Mouse (Mus musculus): ENCODE results near the gene Havcr1.
"Not testable (repeated sequence)": the region's sequence is repeated elsewhere in the genome, so short reads cannot be mapped to it uniquely, and the experiment has no call there.

Havcr1 gene

GRCm38 (mm10) chr11:46735076-46735475 is at the start of gene Havcr1:
Gene Havcr1 (plus strand): TSS chr11:46735080.
- not testable (repeated sequence) for DNase-seq

- no peak for DNase-seq
Measured at GRCm38 (mm10) chr11:46690136-46690535, 44.7 kb upstream of the Havcr1 start.

GRCm38 (mm10) chr11:46695849-46696248 is 39.0 kb upstream of the Havcr1 start:
- DNase-seq: not testable (repeated sequence)

GRCm38 (mm10) chr11:46697433-46698277 is 37.2 kb upstream of the Havcr1 start:
- DNase-seq: no peak

GRCm38 (mm10) chr11:46698278-46698655 is 36.6 kb upstream of the Havcr1 start:
- DNase-seq: no peak

- no peak for DNase-seq
Measured at GRCm38 (mm10) chr11:46698830-46699229, 36.0 kb upstream of the Havcr1 start.

GRCm38 (mm10) chr11:46706664-46707356 is 28.1 kb upstream of the Havcr1 start, which contains the start of gene Timd2:
Gene Timd2 (minus strand): TSS chr11:46707061.
- DNase-seq: no peak

- DNase-seq: no peak
Measured at GRCm38 (mm10) chr11:46731541-46732070, 3.3 kb upstream of the Havcr1 start.

- DNase-seq: no peak
Measured at GRCm38 (mm10) chr11:46733242-46733789, 1.6 kb upstream of the Havcr1 start.

GRCm38 (mm10) chr11:46734617-46735016 is 263 bp upstream of the Havcr1 start:
- no peak for DNase-seq

GRCm38 (mm10) chr11:46739501-46739900 is 4.6 kb downstream of the Havcr1 start:
- DNase-seq: no peak

GRCm38 (mm10) chr11:46740886-46741285 is 6.0 kb downstream of the Havcr1 start:
- DNase-seq: no peak

- no peak for DNase-seq
Measured at GRCm38 (mm10) chr11:46741716-46742115, 6.8 kb downstream of the Havcr1 start.

GRCm38 (mm10) chr11:46747996-46748395 is 13.1 kb downstream of the Havcr1 start:
- no peak for DNase-seq

GRCm38 (mm10) chr11:46753662-46754061 is 18.8 kb downstream of the Havcr1 start:
- DNase-seq: no peak

GRCm38 (mm10) chr11:46754669-46755068 is 19.8 kb downstream of the Havcr1 start:
- no peak for DNase-seq

GRCm38 (mm10) chr11:46755714-46756113 is 20.8 kb downstream of the Havcr1 start:
- not testable (repeated sequence) for DNase-seq

GRCm38 (mm10) chr11:46776879-46777278 is 42.0 kb downstream of the Havcr1 start:
- no peak for DNase-seq

GRCm38 (mm10) chr11:46779811-46780210 is 44.9 kb downstream of the Havcr1 start:
- no peak for DNase-seq

GRCm38 (mm10) chr11:46804440-46804839 is 69.6 kb downstream of the Havcr1 start:
- DNase-seq: no peak

GRCm38 (mm10) chr11:46810511-46810910 is 75.6 kb downstream of the Havcr1 start, which contains the start of gene Timd4:
Gene Timd4 (plus strand): TSS chr11:46810800.
- no peak for DNase-seq

- DNase-seq: no peak
Measured at GRCm38 (mm10) chr11:46817692-46818091, 82.8 kb downstream of the Havcr1 start.

GRCm38 (mm10) chr11:46819930-46820329 is 85.0 kb downstream of the Havcr1 start:
- no peak for DNase-seq

Data from right cerebral cortex, postnatal 4 days (tissue).